Mouse (Mus musculus): ENCODE measurements around the gene Creb3l2.

DNA sequence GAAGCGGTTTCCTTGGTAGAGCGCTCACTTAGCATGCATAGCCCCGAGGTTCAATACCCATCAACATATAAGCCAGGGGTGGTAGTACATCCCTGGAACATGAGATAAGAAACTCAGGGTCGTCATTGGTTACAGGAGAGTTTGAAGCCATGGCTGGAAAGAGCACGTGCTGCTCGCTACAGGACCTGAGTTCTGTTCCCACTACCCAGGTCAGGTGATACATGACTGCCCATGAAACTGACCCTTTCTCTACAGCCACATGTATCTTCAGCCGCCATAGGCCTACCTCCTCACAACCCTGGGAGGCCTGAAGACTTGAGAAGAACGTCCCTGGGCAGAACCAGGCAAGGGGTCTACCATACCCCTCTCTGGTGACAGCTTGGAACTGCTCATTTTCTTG, 13.0 kb downstream of the Creb3l2 start:
- no peak for TF ChIP-seq CTCF (IDR thresholded peaks at IDR 0.05; ENCODE audit: low read depth)
- no peak for TF ChIP-seq EP300 (IDR thresholded peaks at IDR 0.05; ENCODE audit: low read depth)

All from heart, postnatal 0 days (tissue).